Comparison of ENCODE assay signal across 8 mouse cellular contexts in genomic region chr3:142294616-142295286, GRCm38 (mm10).
DNase-seq lines count a peak whose midpoint lies in the region; ATAC-seq lines count a peak whose summit lies in the region.

No protein-coding gene starts in this region.

- H3K27me3 ChIP-seq in heart, embryonic 10.5 days (ENCODE audit: insufficient read depth, poor library complexity, severe bottlenecking) = no peaks in the 10 kb centered on the region
- H3K27me3 ChIP-seq in liver, embryonic 11.5 days (replicated peaks; ENCODE audit: control insufficient read depth, insufficient read depth, low read length) = no peaks in the 10 kb centered on the region
- no peaks in the 10 kb centered on the region for H3K27me3 ChIP-seq in neural tube, embryonic 13.5 days

- no peak overlapping the region for H3K4me3 ChIP-seq in heart, embryonic 10.5 days
- H3K4me3 ChIP-seq in liver, embryonic 11.5 days (ENCODE audit: low read depth, low read length) = no peak overlapping the region
- H3K4me3 ChIP-seq in neural tube, embryonic 13.5 days = no peak overlapping the region

- peak; percentile 68 to 72 for DNase-seq in heart, adult 18-20 months
- DNase-seq in heart, embryonic 10.5 days (ENCODE audit: low spot score) = no peak
- peak; percentile 29 to 43 for DNase-seq in B cell, adult 2 months
- peak; percentile 65 to 72 for DNase-seq in heart, postnatal 10 days
- DNase-seq in liver, embryonic 11.5 days (ENCODE audit: low spot score) = no peak
- DNase-seq in ovary, adult 18-20 months (ENCODE audit: low spot score) = no peak

- no peak overlapping the region for H3K9ac ChIP-seq in liver, embryonic 11.5 days (ENCODE audit: low read depth, low read length)
- no peak overlapping the region for H3K9ac ChIP-seq in neural tube, embryonic 13.5 days

- no peaks in the 10 kb centered on the region for H3K4me1 ChIP-seq in heart, embryonic 10.5 days
- H3K4me1 ChIP-seq in liver, embryonic 11.5 days (replicated peaks; ENCODE audit: control insufficient read depth, insufficient read depth, low read length) = no peaks in the 10 kb centered on the region
- H3K4me1 ChIP-seq in neural tube, embryonic 13.5 days (replicated peaks) = no peaks in the 10 kb centered on the region

- 41% methylated on average over 7 of the region's 7 CpGs for WGBS in heart, embryonic 10.5 days
- 31% methylated on average over 7 of the region's 7 CpGs for WGBS in liver, embryonic 11.5 days
- 23% methylated on average over 7 of the region's 7 CpGs for WGBS in neural tube, embryonic 13.5 days

- no peak overlapping the region for H3K4me2 ChIP-seq in liver, embryonic 11.5 days
- no peak overlapping the region for H3K4me2 ChIP-seq in neural tube, embryonic 13.5 days

- H3K9me3 ChIP-seq in heart, embryonic 10.5 days = no peaks in the 10 kb centered on the region
- H3K9me3 ChIP-seq in liver, embryonic 11.5 days (ENCODE audit: control insufficient read depth, low read length) = no peaks in the 10 kb centered on the region
- no peaks in the 10 kb centered on the region for H3K9me3 ChIP-seq in neural tube, embryonic 13.5 days

- H3K27ac ChIP-seq in heart, embryonic 10.5 days = no peak overlapping the region
- no peak overlapping the region for H3K27ac ChIP-seq in liver, embryonic 11.5 days (ENCODE audit: low read depth, low read length)
- no peak overlapping the region for H3K27ac ChIP-seq in neural tube, embryonic 13.5 days (replicated peaks)

- intact Hi-C loops in heart, postnatal 10 days (cut with DNase I) = loop anchor here (1.0 to 2.0 kb wide), 3 partner anchors 100 to 180 kb away; partner anchors contain the start of gene Pdlim5

- peak; percentile 98 for ATAC-seq in activated CD4-positive, CD25-positive, alpha-beta regulatory T cell, adult 4 months
- ATAC-seq in liver, embryonic 11.5 days (replicated peaks; ENCODE audit: low FRiP score) = peak; percentile 64
- ATAC-seq in neural tube, embryonic 13.5 days (ENCODE audit: low read depth) = 0 out of 2 replicates have a peak, but pooled peaks have one; percentile 56

- peaks cover 6% of the 10 kb centered on the region; the same call in 1 of the 2 replicates for H3K36me3 ChIP-seq in heart, embryonic 10.5 days
- no peaks in the 10 kb centered on the region for H3K36me3 ChIP-seq in liver, embryonic 11.5 days (ENCODE audit: control insufficient read depth, insufficient read depth, low read length)
- H3K36me3 ChIP-seq in neural tube, embryonic 13.5 days = no peaks in the 10 kb centered on the region

Comparison
In these comparisons a context has a peak if more than half of its experiments do, and no peak if none do; other contexts are left out.
1. DNase-seq: peak in heart, adult 18-20 months (2 of 2), B cell, adult 2 months (2 of 2) and heart, postnatal 10 days (2 of 2); none in heart, embryonic 10.5 days (single experiment), liver, embryonic 11.5 days (single experiment) and ovary, adult 18-20 months (single experiment).
2. Peak in every context shown above with its lines, with median percentiles within 50 percentile points of each other: ATAC-seq.